Mouse (Mus musculus): ENCODE data around the gene Ubash3b.

The Ubash3b gene

GRCm38 (mm10) chr9:41091187-41091586, 70.3 kb downstream of the Ubash3b start:
- DNase-seq (ENCODE audit: low spot score in 2 of 2) = no peak

DNA sequence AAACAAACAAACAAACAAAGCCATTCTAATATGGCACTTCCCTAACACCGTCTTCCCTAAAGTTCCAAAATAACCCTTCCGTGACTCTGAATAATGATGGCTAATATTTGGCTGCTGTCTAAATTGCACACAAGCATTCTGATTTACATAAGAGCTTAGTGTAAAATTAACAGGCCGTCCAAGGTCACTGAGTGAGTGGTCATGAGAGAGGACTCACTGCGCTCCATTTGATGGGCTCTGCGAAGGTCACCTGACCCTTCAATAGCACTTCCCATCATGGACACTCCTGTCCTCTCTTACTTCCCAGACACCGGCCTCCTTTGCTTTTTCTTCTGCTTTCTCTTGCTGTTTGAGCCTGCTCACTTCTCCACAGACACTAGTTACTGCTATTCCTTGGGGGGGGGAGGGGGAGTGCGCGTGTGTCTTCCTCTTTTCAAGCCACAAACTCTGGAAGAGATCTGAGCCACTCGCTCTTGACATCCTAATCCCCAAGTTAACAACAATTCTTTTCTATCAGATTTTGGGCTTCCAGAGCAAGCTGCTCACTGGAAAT, 73.6 kb downstream of the Ubash3b start:
- no peak for DNase-seq (ENCODE audit: low spot score in 2 of 2)

DNA sequence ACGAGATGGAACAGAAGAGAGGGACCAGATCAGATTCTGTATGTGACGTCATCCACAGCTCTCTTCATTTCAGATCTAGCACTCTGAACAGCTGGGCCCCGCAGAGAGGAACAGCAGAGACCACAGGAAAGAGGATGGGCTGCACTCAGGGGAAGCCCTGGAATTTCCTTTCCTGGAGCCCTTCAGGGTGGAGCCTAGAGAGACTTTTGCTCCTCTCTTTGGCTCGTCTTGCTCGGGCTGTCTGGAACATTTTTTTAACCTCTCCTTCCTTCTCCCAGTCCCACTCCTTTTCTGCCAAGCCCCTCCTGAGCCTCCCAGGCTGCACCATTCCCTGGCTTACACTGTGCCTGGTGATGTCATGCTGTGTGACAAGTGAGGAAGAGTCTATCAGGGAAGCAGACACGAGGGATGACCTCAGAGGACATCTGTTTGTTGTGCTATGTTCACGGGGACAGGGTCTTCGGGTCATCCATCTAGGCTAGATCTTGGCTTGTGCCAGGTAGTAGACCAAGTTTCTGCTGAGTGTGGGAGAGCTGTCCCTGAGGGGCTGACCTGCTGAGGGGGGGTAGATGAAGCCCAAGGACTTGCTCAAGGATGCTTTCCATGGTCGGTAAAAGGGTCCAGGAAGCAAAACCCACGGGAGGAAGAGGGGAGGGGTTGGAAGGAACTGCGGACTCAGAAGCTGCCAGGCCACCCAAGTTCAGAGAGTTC, 77.2 kb downstream of the Ubash3b start:
- DNase-seq (ENCODE audit: low spot score in 2 of 2) = no peak

DNA sequence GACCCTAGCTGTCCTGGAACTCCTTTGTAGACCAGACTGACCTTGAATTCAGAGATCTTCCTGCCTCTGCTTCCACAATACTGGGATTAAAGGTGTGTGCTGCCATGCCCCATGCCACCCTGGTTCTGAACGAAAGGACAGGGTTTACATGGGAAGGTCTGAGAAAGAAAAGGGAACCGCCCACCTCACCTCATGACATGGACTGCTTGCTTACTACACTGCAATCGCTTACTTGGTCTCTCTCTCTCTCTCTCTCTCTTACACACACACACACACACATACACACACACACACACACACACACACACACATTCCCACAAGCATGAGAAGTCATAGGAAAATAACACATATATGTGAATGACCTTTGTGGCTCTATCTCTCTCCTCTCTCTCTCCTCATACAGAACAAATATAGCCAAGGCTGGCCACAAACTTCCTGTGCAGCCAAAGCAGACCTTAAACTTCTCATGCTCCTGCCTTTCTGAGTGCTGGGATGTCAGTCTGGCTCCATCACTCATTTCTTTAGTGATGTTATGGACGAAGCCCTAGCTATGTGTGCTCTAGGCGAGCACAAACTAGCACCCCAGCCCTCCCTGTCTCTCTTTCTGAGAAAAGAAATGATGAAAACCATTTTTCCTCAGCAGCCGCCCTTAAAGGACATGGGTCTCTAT, 78.0 kb downstream of the Ubash3b start:
- DNase-seq (ENCODE audit: low spot score in 2 of 2) = no peak

DNA sequence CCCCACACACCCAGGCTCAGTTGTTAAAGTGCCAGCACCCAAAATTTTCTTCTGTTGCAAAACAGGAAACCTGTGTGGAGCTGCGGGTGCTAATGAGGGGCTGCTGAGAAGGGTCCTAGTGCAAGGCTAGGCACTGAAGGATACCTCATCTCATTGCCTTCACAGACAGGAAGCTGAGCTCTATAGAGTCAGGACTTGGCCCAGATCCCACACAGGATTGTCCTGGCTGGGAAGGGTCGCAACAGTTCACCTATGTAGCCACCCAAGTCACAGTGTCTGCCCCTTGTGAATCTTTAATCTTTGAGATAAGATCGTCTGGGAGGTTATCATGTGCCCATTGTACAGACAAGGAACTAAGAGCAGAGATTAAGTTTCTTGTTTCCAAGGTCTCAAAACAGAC, 78.6 kb downstream of the Ubash3b start:
- DNase-seq (ENCODE audit: low spot score in 2 of 2) = no peak

GRCm38 (mm10) chr9:41080877-41081276, 80.6 kb downstream of the Ubash3b start:
- no peak for DNase-seq (ENCODE audit: low spot score in 2 of 2)

GRCm38 (mm10) chr9:41079428-41080155, 81.9 kb downstream of the Ubash3b start:
- no peak for DNase-seq (ENCODE audit: low spot score in 2 of 2)

- no peak for DNase-seq (ENCODE audit: low spot score in 2 of 2)
These were observed 83.3 kb downstream of the Ubash3b start for GRCm38 (mm10) chr9:41078198-41078597.

GRCm38 (mm10) chr9:41076150-41076549, 85.3 kb downstream of the Ubash3b start:
- no peak for DNase-seq (ENCODE audit: low spot score in 2 of 2)

GRCm38 (mm10) chr9:41075528-41075927, 86.0 kb downstream of the Ubash3b start:
- no peak for DNase-seq (ENCODE audit: low spot score in 2 of 2)

DNA sequence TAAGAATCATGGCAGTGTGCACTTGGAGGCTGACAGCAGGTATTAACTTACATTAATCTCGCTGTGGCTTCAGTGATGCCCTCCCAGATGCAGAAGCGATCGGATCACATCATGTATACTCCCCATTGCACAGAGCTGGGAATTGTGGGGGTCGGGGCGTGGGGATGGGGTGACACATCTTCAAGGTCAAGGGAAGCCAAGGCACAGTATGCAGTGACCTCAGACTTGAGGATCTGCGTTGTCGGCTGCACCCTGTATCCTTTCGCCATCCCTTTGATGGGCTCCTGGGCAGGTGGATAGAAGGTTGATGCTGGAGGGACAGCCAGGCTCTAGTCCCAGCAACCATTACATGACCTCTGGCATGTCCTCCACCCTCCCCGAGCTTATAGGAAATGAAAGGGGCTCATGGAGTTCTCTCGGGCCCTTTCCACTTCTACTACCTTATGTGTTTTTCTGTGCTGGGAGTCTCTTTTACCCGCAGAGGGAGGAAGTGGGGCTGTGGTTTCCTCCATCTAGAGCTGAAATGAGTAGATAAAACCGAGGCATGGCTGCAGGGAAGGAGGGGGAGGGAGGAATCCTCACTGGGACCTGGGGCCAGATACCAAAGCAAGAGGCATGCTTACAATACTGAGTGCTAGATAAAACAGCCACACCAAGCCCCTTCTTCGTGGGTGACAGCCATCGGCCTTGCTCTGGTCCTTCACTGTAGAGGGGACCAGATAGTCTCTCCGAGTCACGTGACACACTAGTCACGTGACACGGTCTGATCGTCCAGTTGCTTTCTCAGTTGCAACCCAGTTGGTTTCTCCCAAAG, 88.1 kb downstream of the Ubash3b start:
- DNase-seq (ENCODE audit: low spot score in 2 of 2) = no peak

DNA sequence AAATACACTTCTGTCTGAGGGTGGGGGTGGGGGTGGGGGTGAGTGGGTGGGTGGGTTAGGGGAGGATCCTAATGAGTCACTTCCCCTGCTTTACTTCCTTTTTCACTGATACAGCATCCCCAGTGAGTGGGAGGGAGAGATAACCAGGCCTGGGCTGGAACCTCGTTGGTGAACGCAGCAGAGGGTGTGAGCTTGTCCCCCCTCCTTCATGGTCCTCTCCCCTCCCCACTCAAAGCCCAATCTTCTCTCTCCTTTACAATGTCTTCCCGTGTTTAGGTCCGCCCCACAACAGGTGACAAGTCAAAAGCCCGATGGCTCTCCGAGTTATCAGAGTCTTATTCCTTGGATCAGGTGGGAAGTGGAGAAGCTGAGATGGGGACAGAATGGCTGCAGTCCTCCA, 88.7 kb downstream of the Ubash3b start:
- DNase-seq (ENCODE audit: low spot score in 2 of 2) = no peak

GRCm38 (mm10) chr9:41071906-41072511, 89.5 kb downstream of the Ubash3b start:
- DNase-seq (ENCODE audit: low spot score in 2 of 2) = no peak

- DNase-seq (ENCODE audit: low spot score in 2 of 2) = no peak
These were observed 90.7 kb downstream of the Ubash3b start for GRCm38 (mm10) chr9:41070761-41071181.

DNA sequence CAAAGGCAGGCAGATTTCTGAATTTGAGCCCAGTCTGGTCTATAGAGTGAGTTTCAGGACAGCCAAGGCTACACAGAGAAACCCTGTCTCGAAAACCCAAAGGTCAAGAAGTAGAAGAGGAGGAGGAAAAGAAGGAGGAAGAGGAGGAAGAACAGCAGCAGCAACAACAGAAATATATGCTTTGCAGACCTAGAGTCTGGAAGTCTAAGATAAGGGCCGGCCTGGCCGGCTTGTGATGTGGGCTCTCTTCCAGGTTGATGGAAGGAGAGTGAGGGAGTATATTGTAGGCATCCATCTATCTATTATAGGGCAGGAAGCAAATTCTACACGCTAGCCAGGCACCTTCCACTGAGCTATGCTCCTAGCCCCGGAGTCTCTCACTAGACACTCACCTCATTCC, 92.0 kb downstream of the Ubash3b start:
- DNase-seq (ENCODE audit: low spot score in 2 of 2) = no peak

GRCm38 (mm10) chr9:41061446-41061845, 100.1 kb downstream of the Ubash3b start:
- DNase-seq (ENCODE audit: low spot score in 2 of 2) = no peak

DNA sequence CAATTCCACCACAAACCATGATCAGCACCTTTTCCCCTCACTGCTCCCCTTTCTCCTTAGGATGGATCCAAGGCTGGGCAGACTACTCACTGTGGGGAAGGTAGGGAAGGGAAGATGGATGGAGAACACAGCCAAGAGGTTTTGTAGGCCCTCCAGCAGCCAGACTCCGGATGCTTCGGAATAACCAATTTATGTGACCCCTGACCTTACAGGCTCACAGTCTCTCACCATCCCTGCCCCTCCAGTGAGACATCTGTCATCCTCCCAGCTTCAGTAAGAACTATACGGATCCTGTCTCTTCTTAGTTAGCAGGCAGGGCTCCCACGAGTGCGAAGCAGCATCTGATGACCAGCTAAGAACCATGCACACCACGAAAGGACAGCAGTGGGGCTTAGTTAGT, 100.9 kb downstream of the Ubash3b start:
- DNase-seq (ENCODE audit: low spot score in 2 of 2) = no peak

- DNase-seq (ENCODE audit: low spot score in 2 of 2) = no peak
These were observed 102.5 kb downstream of the Ubash3b start for GRCm38 (mm10) chr9:41058765-41059535.

GRCm38 (mm10) chr9:41054166-41054565, 107.3 kb downstream of the Ubash3b start:
- peak; percentile 37 to 79 for DNase-seq (ENCODE audit: low spot score in 2 of 2)

GRCm38 (mm10) chr9:41053478-41053877, 108.0 kb downstream of the Ubash3b start:
- DNase-seq (ENCODE audit: low spot score in 2 of 2) = no peak
